Comparison of ENCODE assay signal across 12 mouse cellular contexts in genomic region chr14:7888294-7888693, GRCm38 (mm10).
DNase-seq lines count a peak whose midpoint lies in the region; ATAC-seq and TF ChIP-seq lines count a peak whose summit lies in the region.
"Had no signal": no experiment of that assay in that cellular context is flagged by ENCODE, and none has a peak within 500 bp of the region (broad histone marks: within the 10 kb centered on the region; RNA-seq: fewer than 3 reads in every experiment).

No protein-coding gene starts in this region.

- H3K4me2 ChIP-seq in embryonic facial prominence, embryonic 15.5 days (replicated peaks) = no peak overlapping the region
- no peak overlapping the region for H3K4me2 ChIP-seq in intestine, embryonic 15.5 days (replicated peaks)
- no peak overlapping the region for H3K4me2 ChIP-seq in neural tube, embryonic 13.5 days
- no peak overlapping the region for H3K4me2 ChIP-seq in liver, postnatal 0 days (ENCODE audit: low read depth, low read length)
- H3K4me2 ChIP-seq: liver, embryonic 11.5 days had no signal

- peaks cover 55% of the 10 kb centered on the region for H3K36me3 ChIP-seq in embryonic facial prominence, embryonic 15.5 days
- H3K36me3 ChIP-seq in intestine, embryonic 15.5 days = peaks cover 20% of the 10 kb centered on the region
- peaks cover 63% of the 10 kb centered on the region for H3K36me3 ChIP-seq in neural tube, embryonic 13.5 days
- peaks cover 39% of the 10 kb centered on the region for H3K36me3 ChIP-seq in liver, postnatal 0 days (replicated peaks; ENCODE audit: insufficient read depth, low read length)

- H3K4me1 ChIP-seq in embryonic facial prominence, embryonic 15.5 days = peaks cover 23% of the 10 kb centered on the region
- 0 out of 2 replicates have a peak, but pooled peaks cover 7% of the 10 kb centered on the region for H3K4me1 ChIP-seq in intestine, embryonic 15.5 days (replicated peaks)
- H3K4me1 ChIP-seq in neural tube, embryonic 13.5 days (replicated peaks) = peaks cover 42% of the 10 kb centered on the region
- 0 out of 2 replicates have a peak, but pooled peaks cover 6% of the 10 kb centered on the region for H3K4me1 ChIP-seq in liver, postnatal 0 days (ENCODE audit: insufficient read depth)

- intact Hi-C loops in heart, postnatal 36 days (cut with DNase I) = loop anchor here (5.0 kb wide), 2 partner anchors 49 to 71 kb away; partner anchors contain the start of gene Flnb
- intact Hi-C loops in gastrocnemius, adult 2 months (cut with DNase I) = no loop called here

- TF ChIP-seq EP300 in liver, postnatal 0 days (IDR thresholded peaks at IDR 0.05; ENCODE audit: low read depth) = no peak

- no peak for TF ChIP-seq CTCF in liver, postnatal 0 days (IDR thresholded peaks at IDR 0.05; ENCODE audit: low read depth)
- no peak for TF ChIP-seq CTCF in gastrocnemius, adult 2 months (IDR thresholded peaks at IDR 0.05)

- H3K27me3 ChIP-seq in embryonic facial prominence, embryonic 15.5 days = no peaks in the 10 kb centered on the region
- no peaks in the 10 kb centered on the region for H3K27me3 ChIP-seq in intestine, embryonic 15.5 days (replicated peaks)
- H3K27me3 ChIP-seq in neural tube, embryonic 13.5 days = no peaks in the 10 kb centered on the region
- H3K27me3 ChIP-seq in liver, postnatal 0 days (ENCODE audit: insufficient read depth, low read length) = no peaks in the 10 kb centered on the region

- ATAC-seq in embryonic facial prominence, embryonic 15.5 days (ENCODE audit: insufficient number of reproducible peaks, low FRiP score, low TSS enrichment, low read depth) = no peak
- no peak for ATAC-seq in intestine, embryonic 15.5 days
- ATAC-seq in neural tube, embryonic 13.5 days (ENCODE audit: low read depth) = no peak
- no peak for ATAC-seq in liver, postnatal 0 days

- H3K9me3 ChIP-seq in embryonic facial prominence, embryonic 15.5 days (replicated peaks) = no peaks in the 10 kb centered on the region
- H3K9me3 ChIP-seq in intestine, embryonic 15.5 days = no peaks in the 10 kb centered on the region
- H3K9me3 ChIP-seq in neural tube, embryonic 13.5 days = no peaks in the 10 kb centered on the region
- no peaks in the 10 kb centered on the region for H3K9me3 ChIP-seq in liver, postnatal 0 days (ENCODE audit: low read length)

- DNase-seq in heart, adult 11 months = peak; percentile 86
- no peak for DNase-seq in heart, postnatal 36 days
- DNase-seq in liver, postnatal 0 days = no peak
- no peak for DNase-seq in gastrocnemius, adult 2 months
- DNase-seq in lung, postnatal 25 days (ENCODE audit: low spot score) = no peak
- DNase-seq: adrenal gland, adult 2 months; thymus, postnatal 36 days had no signal

- 74% methylated on average over 6 of the region's 6 CpGs for WGBS in embryonic facial prominence, embryonic 15.5 days
- 86% methylated on average over 6 of the region's 6 CpGs for WGBS in intestine, embryonic 15.5 days
- 84% methylated on average over 6 of the region's 6 CpGs for WGBS in neural tube, embryonic 13.5 days
- 84% methylated on average over 6 of the region's 6 CpGs for WGBS in liver, postnatal 0 days (ENCODE audit: insufficient replicate concordance)

- no peak overlapping the region for H3K9ac ChIP-seq in embryonic facial prominence, embryonic 15.5 days
- H3K9ac ChIP-seq in intestine, embryonic 15.5 days = no peak overlapping the region
- H3K9ac ChIP-seq in neural tube, embryonic 13.5 days = no peak overlapping the region
- H3K9ac ChIP-seq in liver, postnatal 0 days (replicated peaks) = no peak overlapping the region

- no peak overlapping the region for H3K4me3 ChIP-seq in embryonic facial prominence, embryonic 15.5 days (replicated peaks)
- no peak overlapping the region for H3K4me3 ChIP-seq in intestine, embryonic 15.5 days (replicated peaks)
- no peak overlapping the region for H3K4me3 ChIP-seq in neural tube, embryonic 13.5 days
- no peak overlapping the region for H3K4me3 ChIP-seq in liver, postnatal 0 days (ENCODE audit: low read depth, low read length)
- H3K4me3 ChIP-seq in gastrocnemius, adult 2 months = no peak overlapping the region

- peak overlapping the region; percentile 94 for H3K27ac ChIP-seq in embryonic facial prominence, embryonic 15.5 days (replicated peaks)
- H3K27ac ChIP-seq in intestine, embryonic 15.5 days = peak overlapping the region; percentile 86
- peak overlapping the region; percentile 91 for H3K27ac ChIP-seq in neural tube, embryonic 13.5 days (replicated peaks)
- no peak overlapping the region for H3K27ac ChIP-seq in liver, postnatal 0 days (ENCODE audit: low read depth)
- H3K27ac ChIP-seq in gastrocnemius, adult 2 months = no peak overlapping the region
- H3K27ac ChIP-seq: macrophage had no signal

Comparison
In these comparisons a context has a peak if more than half of its experiments do, and no peak if none do; other contexts are left out.
1. H3K27ac ChIP-seq: peak in embryonic facial prominence, embryonic 15.5 days (single experiment), intestine, embryonic 15.5 days (single experiment) and neural tube, embryonic 13.5 days (single experiment); none in liver, postnatal 0 days (single experiment) and gastrocnemius, adult 2 months (single experiment).